Mouse (Mus musculus) G1E (cell line): ENCODE results near the gene Gemin2.

Experiments used
- CTCF ChIP-seq: IDR thresholded peaks from 2 replicates; pipeline ENCODE4 v1.5.1; 2012; ENCODE audit warnings: low read depth, low read length, inconsistent platforms, mixed read lengths
- GATA1 ChIP-seq: IDR thresholded peaks from 2 replicates; pipeline ENCODE4 v1.6.1; 2012; ENCODE audit warnings: borderline replicate concordance, low read length, inconsistent platforms, mixed read lengths
- GATA2 ChIP-seq: IDR thresholded peaks from 2 replicates; pipeline ENCODE4 v1.6.1; 2012; ENCODE audit warnings: low read depth, low read length, inconsistent platforms, borderline replicate concordance
- POLR2AphosphoS5 ChIP-seq: IDR thresholded peaks from 2 replicates; pipeline ENCODE4 v1.6.1; 2012; ENCODE audit warnings: low read depth, low read length, inconsistent platforms; ENCODE audit not compliant: insufficient replicate concordance
- TAL1 ChIP-seq: conservative IDR thresholded peaks from 2 replicates; pipeline ENCODE4 v1.6.1; 2012; ENCODE audit warnings: low read depth, low read length, inconsistent platforms, mixed read lengths

GRCm38 (mm10) chr12:59064837-59065236, 51.6 kb downstream of the Gemin2 start:
- no peak for TF ChIP-seq CTCF
- no peak for TF ChIP-seq POLR2AphosphoS5
- no peak for TF ChIP-seq GATA1
- TF ChIP-seq GATA2: no peak
- TF ChIP-seq TAL1: no peak
